Mouse (Mus musculus): Measurements from ENCODE around the gene Cbarp.

DNA sequence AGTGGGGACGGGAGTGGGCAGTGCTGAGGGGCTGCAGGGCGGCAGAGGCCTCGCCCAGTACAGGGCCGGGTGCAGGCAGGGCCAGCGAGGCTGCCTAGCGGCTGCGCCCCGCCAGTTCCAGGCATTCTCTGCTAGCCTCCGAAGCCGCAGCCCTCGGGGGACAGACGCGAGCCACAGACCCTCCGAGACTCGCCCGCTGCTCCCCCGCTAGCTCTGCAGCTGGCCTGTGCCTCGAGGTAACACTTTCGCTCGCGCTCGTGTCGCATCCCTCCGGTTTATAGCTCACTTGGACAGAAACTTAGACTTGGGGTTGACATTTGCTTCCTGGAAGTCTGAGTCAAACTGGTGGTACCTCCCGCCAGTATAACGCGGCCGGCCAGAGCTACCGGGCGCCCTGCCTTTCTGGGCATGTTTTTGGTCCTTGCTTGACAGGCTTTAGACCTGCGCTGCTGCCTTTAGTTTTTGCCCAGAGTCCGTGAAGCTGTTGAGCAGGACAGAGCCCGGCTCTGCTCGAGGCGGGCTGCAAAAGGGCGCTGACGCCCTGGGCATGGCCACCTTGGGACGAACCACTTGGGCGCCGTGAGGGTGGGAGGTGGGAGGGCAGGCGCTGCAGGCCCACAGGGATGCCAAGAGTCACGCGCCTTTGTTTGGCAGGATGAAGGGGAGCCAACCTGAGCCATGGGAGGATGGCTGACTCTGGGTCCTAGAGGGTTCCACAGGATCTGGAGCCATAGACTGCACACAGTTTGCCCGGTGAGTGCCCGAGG, 31.3 kb upstream of the Cbarp start:
- TF ChIP-seq EP300 (IDR thresholded peaks at IDR 0.05) (no peak), CTCF (IDR thresholded peaks at IDR 0.05) (no peak)

Measured in lung, postnatal 0 days (tissue).